Mouse (Mus musculus): ENCODE measurements at regions not wholly inside any gene's neighbourhood (a gene's known extent, or its start where the extent isn't known, plus 50 kb on each side); places are given as distances from the start of the nearest gene placed in this dataset. TPM values are rescaled to one million over a fixed set of nuclear protein-coding genes. Genes with fewer than 3 reads are reported as not detected.

DNA sequence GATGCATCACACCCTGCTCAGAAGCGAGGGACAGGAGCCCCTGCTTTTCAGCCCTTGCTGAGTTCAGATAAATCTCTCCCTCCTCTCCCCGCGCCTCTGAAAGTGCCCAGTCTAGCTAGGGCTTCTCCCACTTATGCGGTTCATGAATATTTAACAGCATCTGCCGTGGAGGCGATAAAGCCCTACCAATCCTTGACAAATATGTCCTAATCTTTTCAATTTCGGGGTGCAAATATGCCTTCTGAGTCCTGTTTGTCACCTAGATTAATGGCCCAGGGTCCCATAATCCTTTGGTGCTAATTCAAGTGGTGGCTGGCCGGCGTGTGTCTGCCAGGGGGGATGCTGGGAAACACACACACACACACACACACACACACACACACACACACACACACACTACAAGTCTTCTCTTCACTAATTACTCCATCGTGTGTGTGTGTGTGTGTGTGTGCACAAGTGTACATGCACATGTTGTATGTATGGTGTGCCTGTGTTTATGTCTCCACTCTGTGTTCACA is 65.5 kb upstream of the Lhx5 start:
- Histone ChIP-seq H3K27me3 (ENCODE audit: low read depth, poor library complexity, severe bottlenecking) (peaks cover 54% of the 10 kb centered on the region), H3K36me3 (no peaks in the 10 kb centered on the region), H3K4me1 (peaks cover 24% of the 10 kb centered on the region), H3K9me3 (replicated peaks) (no peaks in the 10 kb centered on the region), H3K4me3 (no peak overlapping the region; the same call in 1 of the 2 replicates), H3K27ac (replicated peaks) (peak overlapping the region; percentile 64)
- WGBS, result 39% methylated on average over 10 of the region's 10 CpGs
- peak; percentile 21 for DNase-seq (ENCODE audit: low spot score)

DNA sequence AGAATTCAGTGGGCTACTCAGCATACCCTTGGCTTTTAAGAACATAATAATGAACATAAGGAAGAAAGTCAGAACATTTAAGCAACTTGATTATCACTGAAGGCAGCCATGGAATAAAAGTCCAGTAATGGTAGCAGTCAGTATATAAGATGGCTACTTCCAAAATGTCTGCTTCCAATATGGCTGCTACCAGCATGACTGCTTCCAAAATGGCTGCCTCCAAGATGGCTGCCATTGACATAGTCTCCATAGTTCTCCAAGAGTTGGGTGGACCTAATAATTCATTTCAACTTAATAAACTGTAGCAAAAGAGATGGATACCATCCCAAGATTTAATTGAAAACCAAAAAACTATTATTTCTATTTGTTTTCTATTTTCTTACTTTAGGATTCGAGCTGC is 62.7 kb upstream of the Lhx5 start:
- Histone ChIP-seq H3K27ac (replicated peaks) (no peak overlapping the region), H3K4me1 (peaks cover 33% of the 10 kb centered on the region), H3K27me3 (ENCODE audit: low read depth, poor library complexity, severe bottlenecking) (peaks cover 53% of the 10 kb centered on the region), H3K36me3 (no peaks in the 10 kb centered on the region), H3K4me3 (no peak overlapping the region), H3K9me3 (replicated peaks) (no peaks in the 10 kb centered on the region)
- WGBS, result 93% methylated on average over 1 of the region's 1 CpGs
- no peak for DNase-seq (ENCODE audit: low spot score)

DNA sequence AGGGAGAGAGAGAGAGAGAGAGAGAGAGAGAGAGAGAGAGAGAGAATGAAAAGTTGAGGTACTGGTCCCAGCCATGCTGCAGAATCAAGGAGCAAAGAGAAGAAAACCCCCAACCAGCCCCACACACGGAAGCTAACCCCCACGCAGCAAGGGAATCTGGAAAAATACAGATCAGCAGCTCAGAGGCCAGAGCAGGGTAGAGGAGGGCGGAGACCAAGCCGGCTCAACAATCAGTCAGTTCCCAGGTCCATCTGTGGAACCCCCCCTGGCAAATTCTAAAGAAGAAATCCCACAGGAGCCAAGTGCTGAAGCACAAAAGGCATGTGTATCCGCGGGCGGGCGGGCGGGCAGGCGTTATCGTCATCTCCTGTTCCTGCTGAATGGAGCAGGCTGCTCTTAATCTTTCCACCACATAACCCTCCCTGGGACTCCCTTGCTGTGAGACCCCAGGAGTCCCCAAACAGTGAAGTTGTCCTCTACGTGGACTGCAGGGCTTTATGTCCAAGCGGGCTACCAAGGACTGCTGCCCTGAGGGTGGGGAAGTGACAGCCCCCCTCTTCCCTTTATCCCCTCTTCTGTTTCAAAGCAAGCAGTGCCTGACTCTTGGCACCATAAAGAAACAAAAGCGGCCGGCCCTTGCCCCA is 60.2 kb upstream of the Lhx5 start:
- 4% methylated on average over 15 of the region's 15 CpGs for WGBS
- Histone ChIP-seq H3K27ac (replicated peaks) (peak overlapping the region; percentile 80), H3K9me3 (replicated peaks) (no peaks in the 10 kb centered on the region), H3K4me1 (peaks cover 20% of the 10 kb centered on the region), H3K4me3 (peak overlapping the region; percentile 34), H3K27me3 (ENCODE audit: low read depth, poor library complexity, severe bottlenecking) (peaks cover 54% of the 10 kb centered on the region), H3K36me3 (no peaks in the 10 kb centered on the region)
- DNase-seq (ENCODE audit: low spot score), result peak; percentile 47

DNA sequence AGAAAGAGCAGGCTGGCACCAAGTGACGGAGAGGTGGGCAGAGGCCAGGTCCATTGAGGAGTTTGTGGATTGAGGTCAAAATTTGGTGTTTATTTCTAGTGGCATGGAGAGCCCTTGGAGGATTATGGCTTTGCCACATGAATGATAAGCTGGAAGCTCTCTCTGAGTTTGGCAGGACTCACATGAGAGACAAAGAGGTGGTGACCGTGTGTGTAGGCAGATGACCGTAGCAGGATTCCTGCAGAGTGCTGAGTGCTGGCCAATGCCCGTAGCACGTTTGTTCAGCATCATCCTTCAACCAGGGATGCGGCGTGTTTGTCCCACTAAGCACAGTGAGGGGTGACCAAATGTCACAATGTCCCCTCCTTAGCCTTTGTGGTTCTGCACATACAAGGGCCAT is 58.1 kb upstream of the Lhx5 start:
- H3K4me1 ChIP-seq, result peaks cover 17% of the 10 kb centered on the region
- H3K27me3 ChIP-seq (ENCODE audit: low read depth, poor library complexity, severe bottlenecking), result peaks cover 71% of the 10 kb centered on the region
- no peak overlapping the region for H3K4me3 ChIP-seq
- DNase-seq (ENCODE audit: low spot score), result no peak
- H3K9me3 ChIP-seq (replicated peaks), result no peaks in the 10 kb centered on the region
- no peaks in the 10 kb centered on the region for H3K36me3 ChIP-seq
- H3K27ac ChIP-seq (replicated peaks), result no peak overlapping the region
- WGBS, result 87% methylated on average over 7 of the region's 7 CpGs

Small RNA genes in the stretch of these regions (microRNA-seq; reads per million reads assigned to microRNA genes)
- gene Gm26474, result not detected

Data from midbrain, embryonic 10.5 days (tissue).